Mouse (Mus musculus): Measurements from ENCODE around the gene Gtf2a1l. TPM values are rescaled to one million over a fixed set of nuclear protein-coding genes. Genes with fewer than 3 reads are reported as not detected.

Gene Gtf2a1l
- polyA plus RNA-seq, 1 experiment from 2014 or later = 0.20 TPM

GRCm38 (mm10) chr17:88652702-88653374, 15.6 kb upstream of the Gtf2a1l start:
- peak; percentile 44; the same call in 1 of the 2 replicates for ATAC-seq (ENCODE audit: insufficient number of reproducible peaks, low FRiP score)
- Histone ChIP-seq H3K27me3 (replicated peaks) (0 out of 2 replicates have a peak, but pooled peaks cover 3% of the 10 kb centered on the region), H3K4me2 (no peak overlapping the region), H3K9me3 (replicated peaks) (no peaks in the 10 kb centered on the region), H3K9ac (no peak overlapping the region), H3K4me1 (replicated peaks) (0 out of 2 replicates have a peak, but pooled peaks cover 5% of the 10 kb centered on the region), H3K4me3 (no peak overlapping the region), H3K27ac (ENCODE audit: poor library complexity, severe bottlenecking) (no peak overlapping the region), H3K36me3 (peaks cover 13% of the 10 kb centered on the region)
- 21% methylated on average over 21 of the region's 21 CpGs for WGBS

GRCm38 (mm10) chr17:88653375-88653769, 15.1 kb upstream of the Gtf2a1l start:
- ATAC-seq (ENCODE audit: insufficient number of reproducible peaks, low FRiP score) = no peak
- Histone ChIP-seq H3K4me1 (replicated peaks) (0 out of 2 replicates have a peak, but pooled peaks cover 5% of the 10 kb centered on the region), H3K36me3 (peaks cover 7% of the 10 kb centered on the region), H3K27ac (ENCODE audit: poor library complexity, severe bottlenecking) (no peak overlapping the region), H3K9me3 (replicated peaks) (no peaks in the 10 kb centered on the region), H3K27me3 (replicated peaks) (0 out of 2 replicates have a peak, but pooled peaks cover 3% of the 10 kb centered on the region), H3K4me3 (no peak overlapping the region), H3K4me2 (no peak overlapping the region), H3K9ac (no peak overlapping the region)
- WGBS = 72% methylated on average over 4 of the region's 4 CpGs

GRCm38 (mm10) chr17:88658510-88658909, 9.9 kb upstream of the Gtf2a1l start:
- no peak overlapping the region for H3K4me3 ChIP-seq
- H3K27me3 ChIP-seq (replicated peaks) = 0 out of 2 replicates have a peak, but pooled peaks cover 1% of the 10 kb centered on the region
- H3K36me3 ChIP-seq = no peaks in the 10 kb centered on the region
- H3K4me2 ChIP-seq = no peak overlapping the region
- H3K27ac ChIP-seq (ENCODE audit: poor library complexity, severe bottlenecking) = no peak overlapping the region
- H3K9me3 ChIP-seq (replicated peaks) = no peaks in the 10 kb centered on the region
- no peak overlapping the region for H3K9ac ChIP-seq
- WGBS = 74% methylated on average over 6 of the region's 6 CpGs
- no peaks in the 10 kb centered on the region for H3K4me1 ChIP-seq (replicated peaks)
- no peak for ATAC-seq (ENCODE audit: insufficient number of reproducible peaks, low FRiP score)

- Histone ChIP-seq H3K4me3 (no peak overlapping the region), H3K4me1 (replicated peaks) (no peaks in the 10 kb centered on the region), H3K27ac (ENCODE audit: poor library complexity, severe bottlenecking) (no peak overlapping the region), H3K9ac (no peak overlapping the region), H3K4me2 (no peak overlapping the region), H3K36me3 (no peaks in the 10 kb centered on the region), H3K9me3 (replicated peaks) (no peaks in the 10 kb centered on the region), H3K27me3 (replicated peaks) (no peaks in the 10 kb centered on the region)
- WGBS = 42% methylated on average over 2 of the region's 2 CpGs
- ATAC-seq (ENCODE audit: insufficient number of reproducible peaks, low FRiP score) = no peak
Observed at GRCm38 (mm10) chr17:88666076-88666475, 2.4 kb upstream of the Gtf2a1l start.

GRCm38 (mm10) chr17:88669921-88670320, 1.5 kb downstream of the Gtf2a1l start:
- Histone ChIP-seq H3K4me3 (no peak overlapping the region), H3K4me2 (no peak overlapping the region), H3K4me1 (replicated peaks) (no peaks in the 10 kb centered on the region), H3K27ac (ENCODE audit: poor library complexity, severe bottlenecking) (no peak overlapping the region), H3K36me3 (no peaks in the 10 kb centered on the region), H3K9me3 (replicated peaks) (no peaks in the 10 kb centered on the region), H3K27me3 (replicated peaks) (no peaks in the 10 kb centered on the region), H3K9ac (no peak overlapping the region)
- ATAC-seq (ENCODE audit: insufficient number of reproducible peaks, low FRiP score) = no peak
- WGBS = 70% methylated on average over 2 of the region's 2 CpGs

- WGBS = 62% methylated on average over 4 of the region's 4 CpGs
- H3K27me3 ChIP-seq (replicated peaks) = no peaks in the 10 kb centered on the region
Observed at GRCm38 (mm10) chr17:88670800-88671199, 2.3 kb downstream of the Gtf2a1l start.

GRCm38 (mm10) chr17:88675310-88676309, 7.2 kb downstream of the Gtf2a1l start:
- H3K27ac ChIP-seq (ENCODE audit: poor library complexity, severe bottlenecking) = no peak overlapping the region
- H3K9me3 ChIP-seq (replicated peaks) = no peaks in the 10 kb centered on the region
- no peaks in the 10 kb centered on the region for H3K27me3 ChIP-seq (replicated peaks)
- no peak overlapping the region for H3K4me3 ChIP-seq
- H3K4me1 ChIP-seq (replicated peaks) = no peaks in the 10 kb centered on the region
- no peak for ATAC-seq (ENCODE audit: insufficient number of reproducible peaks, low FRiP score)
- WGBS = 88% methylated on average over 23 of the region's 23 CpGs
- no peaks in the 10 kb centered on the region for H3K36me3 ChIP-seq
- H3K9ac ChIP-seq = no peak overlapping the region
- H3K4me2 ChIP-seq = no peak overlapping the region

More at GRCm38 (mm10) chr17:88670800-88671199, 2.3 kb downstream of the Gtf2a1l start:
- Histone ChIP-seq H3K36me3 (no peaks in the 10 kb centered on the region), H3K9me3 (replicated peaks) (no peaks in the 10 kb centered on the region), H3K4me1 (replicated peaks) (no peaks in the 10 kb centered on the region), H3K9ac (no peak overlapping the region), H3K4me3 (no peak overlapping the region), H3K4me2 (no peak overlapping the region), H3K27ac (ENCODE audit: poor library complexity, severe bottlenecking) (no peak overlapping the region)
- no peak for ATAC-seq (ENCODE audit: insufficient number of reproducible peaks, low FRiP score)

- 76% methylated on average over 11 of the region's 11 CpGs for WGBS
- Histone ChIP-seq H3K27me3 (replicated peaks) (no peaks in the 10 kb centered on the region), H3K9ac (no peak overlapping the region), H3K9me3 (replicated peaks) (no peaks in the 10 kb centered on the region), H3K36me3 (no peaks in the 10 kb centered on the region), H3K4me2 (no peak overlapping the region), H3K4me1 (replicated peaks) (no peaks in the 10 kb centered on the region), H3K4me3 (no peak overlapping the region), H3K27ac (ENCODE audit: poor library complexity, severe bottlenecking) (no peak overlapping the region)
- ATAC-seq (ENCODE audit: insufficient number of reproducible peaks, low FRiP score) = no peak
Observed at GRCm38 (mm10) chr17:88688226-88688625, 19.8 kb downstream of the Gtf2a1l start.

GRCm38 (mm10) chr17:88696656-88697333, 28.3 kb downstream of the Gtf2a1l start:
- no peaks in the 10 kb centered on the region for H3K36me3 ChIP-seq
- 53% methylated on average over 9 of the region's 9 CpGs for WGBS
- no peak for ATAC-seq (ENCODE audit: insufficient number of reproducible peaks, low FRiP score)
- peaks cover 4% of the 10 kb centered on the region; the same call in 1 of the 2 replicates for H3K9me3 ChIP-seq (replicated peaks)
- H3K27ac ChIP-seq (ENCODE audit: poor library complexity, severe bottlenecking) = no peak overlapping the region
- no peak overlapping the region for H3K4me2 ChIP-seq
- no peak overlapping the region for H3K9ac ChIP-seq
- no peaks in the 10 kb centered on the region for H3K4me1 ChIP-seq (replicated peaks)
- no peak overlapping the region for H3K4me3 ChIP-seq
- H3K27me3 ChIP-seq (replicated peaks) = no peaks in the 10 kb centered on the region

GRCm38 (mm10) chr17:88700901-88701300, 32.4 kb downstream of the Gtf2a1l start:
- Histone ChIP-seq H3K27me3 (replicated peaks) (no peaks in the 10 kb centered on the region), H3K4me1 (replicated peaks) (no peaks in the 10 kb centered on the region)
- no peak for ATAC-seq (ENCODE audit: insufficient number of reproducible peaks, low FRiP score)

GRCm38 (mm10) chr17:88702345-88702744, 33.9 kb downstream of the Gtf2a1l start:
- no peak overlapping the region for H3K27ac ChIP-seq (ENCODE audit: poor library complexity, severe bottlenecking)
- no peaks in the 10 kb centered on the region for H3K4me1 ChIP-seq (replicated peaks)
- H3K9me3 ChIP-seq (replicated peaks) = peaks cover 4% of the 10 kb centered on the region; the same call in 1 of the 2 replicates
- no peaks in the 10 kb centered on the region for H3K27me3 ChIP-seq (replicated peaks)
- no peak for ATAC-seq (ENCODE audit: insufficient number of reproducible peaks, low FRiP score)
- no peak overlapping the region for H3K4me2 ChIP-seq
- no peaks in the 10 kb centered on the region for H3K36me3 ChIP-seq
- H3K9ac ChIP-seq = no peak overlapping the region
- WGBS = 37% methylated on average over 6 of the region's 6 CpGs
- no peak overlapping the region for H3K4me3 ChIP-seq

More at GRCm38 (mm10) chr17:88700901-88701300, 32.4 kb downstream of the Gtf2a1l start:
- H3K27ac ChIP-seq (ENCODE audit: poor library complexity, severe bottlenecking) = no peak overlapping the region
- no peak overlapping the region for H3K4me2 ChIP-seq
- no peak overlapping the region for H3K9ac ChIP-seq
- H3K36me3 ChIP-seq = no peaks in the 10 kb centered on the region
- H3K4me3 ChIP-seq = no peak overlapping the region
- peaks cover 4% of the 10 kb centered on the region; the same call in 1 of the 2 replicates for H3K9me3 ChIP-seq (replicated peaks)
